Mouse (Mus musculus) myocyte (in vitro differentiated cells): Measurements from ENCODE around the gene Adam12. TPM values are rescaled to one million over a fixed set of nuclear protein-coding genes. Genes with fewer than 3 reads are reported as not detected.

Experiments used
- H3K27me3 ChIP-seq: one replicate; pipeline ENCODE4 v1.6.1; 2011; ENCODE audit not compliant: control insufficient read depth, insufficient read depth, insufficient read length
- H3K36me3 ChIP-seq: one replicate; pipeline ENCODE4 v1.6.1; 2011; ENCODE audit not compliant: control insufficient read depth, insufficient read depth
- H3K4me2 ChIP-seq: one replicate; pipeline ENCODE4 v1.6.1; 2011; ENCODE audit warnings: low read depth, control low read depth
- H3K4me3 ChIP-seq: one replicate; pipeline ENCODE4 v1.5.1; 2011; ENCODE audit warnings: mild to moderate bottlenecking, control low read depth, moderate library complexity
- H3K79me2 ChIP-seq: one replicate; pipeline ENCODE4 v1.6.1; 2011; ENCODE audit not compliant: control insufficient read depth, insufficient read depth
- H3ac ChIP-seq: one replicate; pipeline ENCODE4 v1.6.1; 2011; ENCODE audit not compliant: control insufficient read depth, insufficient read length
- CEBPB ChIP-seq: IDR thresholded peaks from 2 replicates; pipeline ENCODE4 v1.6.1; 2011; ENCODE audit warnings: mild to moderate bottlenecking, moderate library complexity; ENCODE audit not compliant: poor library complexity, insufficient read depth, severe bottlenecking
- E2F4 ChIP-seq: IDR thresholded peaks from one replicate; pipeline ENCODE4 v1.6.1; 2011; ENCODE audit warnings: mild to moderate bottlenecking, control low read depth, moderate library complexity; ENCODE audit not compliant: insufficient read depth
- MAX ChIP-seq: IDR thresholded peaks from one replicate; pipeline ENCODE4 v1.6.1; 2011; ENCODE audit warnings: low read depth, mild to moderate bottlenecking, control low read depth
- MYOD1 ChIP-seq, 3 experiments: IDR thresholded peaks; one replicate each; pipeline ENCODE4 v1.6.1; 2011; ENCODE audit warnings: control low read depth in 2 of 3, low read depth in 2 of 3, mild to moderate bottlenecking in 2 of 3, moderate library complexity in 1 of 3; ENCODE audit not compliant: insufficient read length in 2 of 3, control insufficient read depth in 1 of 3
- MYOG ChIP-seq, 3 experiments: IDR thresholded peaks; one replicate each; pipeline ENCODE4 v1.6.1; 2011; ENCODE audit warnings: control low read depth in 2 of 3, low read depth in 2 of 3, mild to moderate bottlenecking in 2 of 3; ENCODE audit not compliant: insufficient read length in 2 of 3, control insufficient read depth in 1 of 3, insufficient read depth in 1 of 3
- POLR2A ChIP-seq: IDR thresholded peaks from one replicate; pipeline ENCODE4 v1.6.1; 2011; ENCODE audit warnings: low read depth, mild to moderate bottlenecking, control low read depth, moderate library complexity; ENCODE audit not compliant: insufficient read length
- POLR2AphosphoS2 ChIP-seq: IDR thresholded peaks from one replicate; pipeline ENCODE4 v1.6.1; 2011; ENCODE audit warnings: low read depth, control low read depth; ENCODE audit not compliant: insufficient read length
- REST ChIP-seq: IDR thresholded peaks from one replicate; pipeline ENCODE4 v1.6.1; 2011; ENCODE audit warnings: mild to moderate bottlenecking, control low read depth, moderate library complexity; ENCODE audit not compliant: insufficient read depth, insufficient read length
- SRF ChIP-seq: IDR thresholded peaks from one replicate; pipeline ENCODE4 v1.6.1; 2011; ENCODE audit warnings: low read depth; ENCODE audit not compliant: control insufficient read depth, insufficient read length
- TCF12 ChIP-seq: IDR thresholded peaks from one replicate; pipeline ENCODE4 v1.6.1; 2011; ENCODE audit warnings: mild to moderate bottlenecking, control low read depth; ENCODE audit not compliant: poor library complexity, insufficient read depth, severe bottlenecking
- TCF3 ChIP-seq: IDR thresholded peaks from one replicate; pipeline ENCODE4 v1.6.1; 2011; ENCODE audit warnings: low read depth, control low read depth; ENCODE audit not compliant: insufficient read length
- USF1 ChIP-seq: IDR thresholded peaks from one replicate; pipeline ENCODE4 v1.6.1; 2011; ENCODE audit warnings: low read depth, mild to moderate bottlenecking, control low read depth, moderate library complexity
- polyA plus RNA-seq: library from polyadenylated mRNA; unstranded; fragments of >200 nt; fragmentation: generic; extraction: Trizol; gene quantifications from one replicate; pipeline ENCODE4 v1.2.1, GENCODE M21; 2012; ENCODE audit warnings: missing spikeins

Gene Adam12
- polyA plus RNA-seq, 1 experiment: 7.2 TPM

DNA sequence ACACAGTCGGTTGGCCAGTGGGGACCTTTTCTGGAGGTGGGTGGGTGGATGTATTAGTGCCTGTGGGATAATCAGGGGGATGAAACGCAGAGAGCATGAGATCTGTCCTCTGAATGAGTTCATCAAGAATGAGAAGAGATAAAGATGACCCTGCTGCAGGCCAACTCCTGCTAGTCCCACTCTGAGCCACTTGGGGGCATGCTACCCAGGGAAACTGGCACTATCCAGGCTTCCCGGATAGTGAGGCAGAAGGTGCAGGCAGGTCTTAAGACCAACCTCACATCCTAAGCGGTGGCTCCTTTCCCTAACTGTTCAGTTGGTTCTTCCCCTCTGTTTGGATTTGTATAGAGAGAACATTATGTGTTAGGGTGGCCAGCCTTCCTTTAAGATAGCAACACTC is 272.7 kb downstream of the Adam12 start:
- no peaks in the 10 kb centered on the region for H3K27me3 ChIP-seq
- H3K4me2 ChIP-seq: no peak overlapping the region
- no peak overlapping the region for H3K4me3 ChIP-seq
- no peak overlapping the region for H3ac ChIP-seq
- no peaks in the 10 kb centered on the region for H3K79me2 ChIP-seq
- H3K36me3 ChIP-seq: no peaks in the 10 kb centered on the region
- no peak for TF ChIP-seq MYOG (IDR thresholded peaks at IDR 0.05; ENCODE audit: control insufficient read depth in 1 of 3, insufficient read depth in 1 of 3, insufficient read length in 2 of 3, low read depth in 2 of 3)

DNA sequence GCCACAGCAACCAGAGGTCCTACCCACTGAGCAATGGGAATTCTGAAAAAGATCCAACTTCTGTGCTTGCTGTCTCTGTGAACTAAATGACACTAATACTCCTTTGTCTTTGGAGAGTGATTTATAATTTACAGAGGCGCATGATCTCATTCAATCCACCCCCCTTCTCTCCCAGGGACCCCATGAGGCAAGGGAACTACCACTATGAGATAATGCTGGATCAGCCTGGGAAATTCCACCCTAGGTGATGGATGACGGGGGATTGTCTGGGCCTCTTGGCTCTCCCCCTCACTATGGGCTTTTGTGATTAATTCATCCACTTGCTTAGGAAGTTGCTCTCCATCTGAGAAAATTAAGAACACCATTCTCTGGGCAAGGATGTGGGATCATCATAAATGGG is 274.1 kb downstream of the Adam12 start:
- no peaks in the 10 kb centered on the region for H3K27me3 ChIP-seq
- no peaks in the 10 kb centered on the region for H3K36me3 ChIP-seq
- no peak overlapping the region for H3ac ChIP-seq
- H3K4me3 ChIP-seq: no peak overlapping the region
- TF ChIP-seq USF1: no peak
- TF ChIP-seq MAX: no peak
- TF ChIP-seq REST: no peak
- TF ChIP-seq POLR2AphosphoS2: no peak
- TF ChIP-seq MYOG (IDR thresholded peaks at IDR 0.05; ENCODE audit: control insufficient read depth in 1 of 3, insufficient read depth in 1 of 3, insufficient read length in 2 of 3, low read depth in 2 of 3): no peak
- no peak for TF ChIP-seq TCF12
- TF ChIP-seq CEBPB: no peak
- no peak for TF ChIP-seq SRF
- no peak for TF ChIP-seq MYOD1 (IDR thresholded peaks at IDR 0.05; ENCODE audit: control insufficient read depth in 1 of 3, insufficient read length in 2 of 3, low read depth in 2 of 3)
- TF ChIP-seq POLR2A: no peak
- no peak for TF ChIP-seq E2F4
- no peaks in the 10 kb centered on the region for H3K79me2 ChIP-seq
- H3K4me2 ChIP-seq: no peak overlapping the region

GRCm38 (mm10) chr7:133954111-133955091 is 277.5 kb downstream of the Adam12 start:
- TF ChIP-seq MYOG (IDR thresholded peaks at IDR 0.05; ENCODE audit: control insufficient read depth in 1 of 3, insufficient read depth in 1 of 3, insufficient read length in 2 of 3, low read depth in 2 of 3) (no peak), TCF12 (no peak), USF1 (no peak), POLR2AphosphoS2 (no peak), SRF (no peak), MYOD1 (IDR thresholded peaks at IDR 0.05; ENCODE audit: control insufficient read depth in 1 of 3, insufficient read length in 2 of 3, low read depth in 2 of 3) (no peak), E2F4 (no peak), MAX (no peak), REST (no peak), POLR2A (no peak), TCF3 (no peak), CEBPB (no peak)
- peaks cover 4% of the 10 kb centered on the region for H3K36me3 ChIP-seq
- no peaks in the 10 kb centered on the region for H3K27me3 ChIP-seq
- H3K4me3 ChIP-seq: no peak overlapping the region
- H3K4me2 ChIP-seq: no peak overlapping the region
- no peak overlapping the region for H3ac ChIP-seq
- H3K79me2 ChIP-seq: no peaks in the 10 kb centered on the region

DNA sequence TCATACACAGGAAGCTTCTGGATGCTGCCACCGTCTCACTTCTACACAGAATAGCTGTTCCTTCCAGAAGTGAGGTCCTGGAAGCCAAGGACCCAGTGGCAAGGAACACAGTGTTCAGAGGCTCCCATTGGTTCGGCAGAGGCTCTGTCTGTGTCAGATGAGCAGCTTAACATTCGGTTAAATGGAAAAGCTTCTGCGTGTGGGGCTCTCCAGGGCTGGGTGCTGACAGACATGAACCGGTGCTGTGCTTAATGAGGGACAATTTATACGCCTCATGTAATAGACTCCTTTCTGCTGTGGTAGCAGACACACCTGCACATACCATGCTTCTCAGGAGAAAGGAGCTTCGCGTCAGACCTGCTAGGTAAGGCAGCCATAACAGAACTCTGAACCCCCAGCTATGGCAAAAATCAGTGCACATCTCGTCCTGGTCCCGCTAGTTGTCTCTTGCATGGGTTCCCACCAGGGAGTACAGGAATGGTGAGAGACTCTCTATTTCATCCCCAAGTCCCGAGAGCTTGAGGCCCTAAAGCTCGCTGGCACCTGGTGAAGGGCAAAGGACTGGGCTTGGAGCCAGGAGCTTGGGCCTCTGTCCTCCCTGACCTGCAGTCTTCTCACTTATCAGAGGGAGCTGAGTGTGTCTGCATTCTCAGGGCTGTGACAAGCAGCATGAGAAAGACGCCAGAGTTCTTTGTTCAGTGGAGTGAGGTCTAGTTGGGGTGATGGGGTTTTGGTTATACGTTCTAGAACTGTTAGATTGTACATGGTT is 280.0 kb downstream of the Adam12 start:
- Histone ChIP-seq H3K4me2 (no peak overlapping the region), H3K79me2 (no peaks in the 10 kb centered on the region), H3ac (no peak overlapping the region), H3K4me3 (no peak overlapping the region), H3K36me3 (peaks cover 4% of the 10 kb centered on the region), H3K27me3 (no peaks in the 10 kb centered on the region)
- no peak for TF ChIP-seq TCF12
- no peak for TF ChIP-seq REST
- TF ChIP-seq MAX: no peak
- no peak for TF ChIP-seq SRF
- TF ChIP-seq POLR2AphosphoS2: no peak
- TF ChIP-seq E2F4: no peak
- no peak for TF ChIP-seq TCF3
- no peak for TF ChIP-seq POLR2A
- no peak for TF ChIP-seq MYOD1 (IDR thresholded peaks at IDR 0.05; ENCODE audit: control insufficient read depth in 1 of 3, insufficient read length in 2 of 3, low read depth in 2 of 3)
